Mouse (Mus musculus) hindbrain, embryonic 11.5 days (tissue): Measurements from ENCODE around the gene Elf5. TPM values are rescaled to one million over a fixed set of nuclear protein-coding genes. Genes with fewer than 3 reads are reported as not detected.

Source experiments
- polyA plus RNA-seq: library from polyadenylated mRNA; unstranded; fragments of >200 nt; fragmentation: Nextera tagmentation; extraction: Ambion mirVana; gene quantifications from 2 replicates; pipeline ENCODE4 v1.2.1, GENCODE M21; 2014

The Elf5 gene
- polyA plus RNA-seq, 1 experiment from 2014 or later = not detected

Other genes with a start within 250 kb of the Elf5 start
- not detected in 2 replicates for gene Ehf, start 108.4 kb upstream of the Elf5 start, polyA plus RNA-seq
- gene Cat, start 73.5 kb downstream of the Elf5 start, polyA plus RNA-seq = 139 and 140 TPM in 2 replicates
- 13.9 and 14.6 TPM in 2 replicates for gene Abtb2, start 154.6 kb downstream of the Elf5 start, polyA plus RNA-seq